Mouse (Mus musculus) inflammation-experienced regulatory T-cells, adult 6 months (primary cell): ENCODE data around the gene Gadd45gip1. TPM values are rescaled to one million over a fixed set of nuclear protein-coding genes. Genes with fewer than 3 reads are reported as not detected.
"Not testable (repeated sequence)": the region's sequence is repeated elsewhere in the genome, so short reads cannot be mapped to it uniquely, and the experiment has no call there.

Experiments
- ATAC-seq: one replicate; pipeline ENCODE4 v1.8.0; 2017
- polyA plus RNA-seq, 3 experiments: library from polyadenylated mRNA; unstranded; fragments of 100-300 nt; shearing (Covaris generic); gene quantifications; one replicate each; pipeline ENCODE4 v1.2.1; 2017

Gadd45gip1 gene
- polyA plus RNA-seq, 3 experiments from 2014 or later: 14.6 to 16.7 (median 16.1) TPM

DNA sequence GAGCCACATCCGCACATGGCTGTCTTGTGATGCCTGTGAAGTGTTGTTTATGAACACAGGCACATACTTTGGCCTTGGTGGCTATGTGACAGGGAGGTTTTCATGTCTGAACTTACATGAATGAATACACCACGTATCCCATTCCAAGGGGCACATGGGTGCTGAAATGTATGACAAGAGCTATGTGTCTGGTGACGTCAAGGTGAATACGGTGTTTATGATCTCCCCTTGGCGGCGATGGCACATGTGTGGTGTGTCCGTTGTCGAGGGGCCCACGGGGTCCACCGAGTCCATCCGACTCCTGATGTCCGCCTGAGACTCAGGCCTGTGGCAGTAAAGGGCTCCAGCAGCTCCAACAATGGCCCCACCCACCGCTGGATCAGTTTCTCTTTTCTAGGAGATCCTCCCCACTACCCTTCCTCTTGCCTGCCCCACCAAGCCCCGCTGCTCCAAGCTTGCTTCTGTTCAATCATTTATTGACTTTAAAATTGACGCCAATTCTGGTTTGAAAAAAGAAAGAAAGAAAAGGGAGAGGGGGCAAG is 34.0 kb upstream of the Gadd45gip1 start:
- ATAC-seq: no peak

DNA sequence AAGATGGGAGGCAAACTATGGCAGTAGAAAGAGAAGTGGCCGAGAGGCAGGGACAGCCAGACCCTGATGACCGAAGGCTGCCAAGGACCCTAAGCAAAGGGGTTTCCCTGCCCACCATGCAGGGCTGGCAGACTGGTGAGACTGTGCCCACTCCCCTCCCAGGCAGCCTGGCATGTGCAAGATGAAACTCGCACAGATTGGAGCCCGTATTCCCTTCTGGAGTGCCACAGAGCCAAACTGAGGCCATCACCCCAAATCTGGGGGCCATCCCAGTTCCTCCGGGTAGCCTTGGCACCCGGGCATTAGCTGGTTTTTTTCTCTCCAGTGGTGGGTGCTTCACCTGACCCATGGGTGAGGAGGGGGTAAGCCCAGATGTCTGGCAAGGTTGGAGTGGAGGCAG is 33.4 kb upstream of the Gadd45gip1 start:
- ATAC-seq: no peak

DNA sequence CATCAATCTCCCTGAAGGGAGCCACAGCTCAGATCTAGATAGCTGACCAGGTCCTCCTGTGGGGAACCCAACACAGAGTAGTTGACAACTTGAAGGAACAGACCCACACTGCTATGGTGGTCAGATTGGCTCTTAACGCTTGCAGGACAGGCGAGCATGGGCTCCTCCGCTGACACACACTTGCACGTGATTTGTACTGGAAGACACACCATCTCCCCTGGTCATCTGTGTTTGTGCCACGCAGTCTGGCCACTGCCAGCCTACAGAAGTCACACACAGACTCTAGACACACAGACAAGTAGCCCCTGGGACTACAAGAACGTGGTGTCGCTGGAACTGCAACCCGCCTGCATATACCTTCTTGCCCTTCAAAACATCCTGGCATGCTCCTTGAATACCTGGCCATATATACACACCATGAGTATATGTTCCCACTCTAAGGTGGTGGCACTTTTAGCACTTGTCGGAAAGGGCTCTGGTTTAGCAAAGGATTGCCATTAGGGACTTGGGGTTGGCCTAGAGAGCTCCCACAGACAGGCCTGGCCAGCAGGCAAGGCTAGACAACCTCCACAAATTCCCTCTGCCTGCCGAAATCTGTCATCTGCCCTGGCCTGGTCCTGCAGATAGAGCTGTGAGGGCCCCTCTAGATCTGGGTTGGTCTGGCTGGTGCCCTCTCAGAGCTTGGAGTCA is 32.7 kb upstream of the Gadd45gip1 start:
- ATAC-seq: no peak

DNA sequence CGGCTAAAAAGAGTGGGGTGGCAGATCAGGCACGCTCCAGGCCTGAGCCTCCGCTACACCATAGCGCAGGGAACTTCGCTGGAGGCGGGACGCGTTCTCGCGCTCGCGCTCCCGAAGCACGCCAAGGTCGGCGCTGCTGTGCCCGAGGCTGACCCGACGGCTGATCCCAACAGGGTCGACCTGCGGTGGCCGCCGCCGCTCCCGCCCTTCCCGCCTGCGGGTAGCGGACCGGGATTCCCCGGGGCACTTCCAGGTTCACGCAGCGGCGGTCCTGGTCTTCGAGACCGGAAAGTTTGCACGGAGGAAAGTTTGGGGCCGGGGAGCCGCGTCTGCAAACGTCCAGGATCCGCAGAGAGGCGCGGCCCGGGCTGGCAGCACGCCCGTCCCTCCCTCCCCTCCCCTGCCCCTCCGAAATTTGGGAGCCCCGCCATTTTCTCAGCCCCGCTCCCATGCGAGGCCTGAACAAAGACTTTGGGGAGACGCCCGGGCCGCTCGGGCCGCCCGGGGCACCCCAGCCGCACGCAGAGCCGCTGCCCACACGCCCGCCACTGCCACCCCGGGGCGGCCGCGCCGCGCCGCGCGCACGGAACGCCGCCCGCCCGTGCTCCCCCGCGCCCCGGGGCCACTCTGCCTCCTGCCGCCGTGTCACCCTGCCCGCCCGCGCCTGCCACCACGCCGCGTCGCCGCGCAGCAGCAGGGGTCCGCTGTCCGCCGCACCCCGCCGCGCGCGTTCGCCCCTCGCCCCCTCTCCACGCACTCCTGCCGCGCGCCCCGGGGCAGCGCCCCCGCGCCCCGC is 32.0 kb upstream of the Gadd45gip1 start:
- no peak for ATAC-seq

DNA sequence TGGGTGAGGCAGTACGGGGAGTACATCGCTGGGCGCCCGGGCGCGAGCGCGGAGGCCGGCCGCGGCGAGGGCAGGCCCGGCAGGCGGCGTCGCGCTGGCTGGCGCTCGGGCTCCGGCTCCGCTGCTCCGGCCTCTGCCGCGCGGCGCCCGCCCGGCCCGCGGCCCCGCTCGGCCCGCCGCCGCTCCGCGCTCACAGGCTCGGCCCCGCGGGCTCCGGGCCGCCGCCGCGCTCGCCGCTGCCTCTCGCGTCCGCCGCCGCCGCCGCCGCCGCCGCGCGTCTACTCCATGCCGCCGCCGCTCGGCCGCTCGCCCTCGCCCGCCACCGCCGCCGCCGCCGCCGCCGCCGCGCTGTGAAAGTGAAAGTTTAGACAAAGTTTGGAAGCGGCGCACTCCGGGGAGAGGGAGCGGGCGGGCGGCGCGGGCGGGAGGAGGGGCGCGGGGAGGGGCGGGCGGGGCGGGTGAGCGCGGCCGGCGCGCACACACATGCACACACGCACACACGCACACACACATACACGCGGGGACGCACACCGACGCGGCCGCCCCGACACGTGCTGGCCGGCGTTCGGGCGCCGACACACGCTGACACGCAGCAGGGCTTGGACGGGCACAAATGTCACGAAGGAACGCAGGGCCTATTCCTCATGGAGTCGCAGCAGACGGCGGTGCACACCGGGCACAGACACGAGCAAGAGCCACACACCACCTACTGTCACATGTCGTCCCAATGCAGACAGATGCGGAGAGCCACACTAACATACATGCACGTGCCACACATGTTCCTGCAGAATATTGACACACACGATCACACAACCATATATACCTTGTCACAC is 31.1 kb upstream of the Gadd45gip1 start, which contains the start of gene Nfix:
Gene Nfix, minus strand, starts transcription at position 346 of the 833 bp plus-strand sequence.
- peak; percentile 52 for ATAC-seq

DNA sequence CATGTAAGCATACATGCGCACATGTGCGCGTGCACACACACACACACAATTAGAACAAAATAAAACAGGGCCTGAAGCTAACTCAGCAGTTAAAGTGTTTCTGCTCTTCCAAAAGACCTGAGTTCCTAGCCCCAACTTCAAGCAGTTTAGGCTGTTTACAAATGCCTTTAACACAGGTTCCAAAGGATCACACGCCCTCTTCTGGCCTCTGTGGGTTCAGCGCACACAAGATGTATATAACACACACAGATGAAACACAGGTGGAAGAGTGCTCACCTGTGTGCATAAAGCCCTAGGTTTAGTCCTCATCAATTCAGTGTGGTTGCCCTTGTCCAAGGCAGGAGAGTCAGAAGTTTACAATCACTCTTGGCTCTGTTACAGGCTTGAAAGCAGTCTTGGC is 25.3 kb upstream of the Gadd45gip1 start:
- ATAC-seq: no peak

DNA sequence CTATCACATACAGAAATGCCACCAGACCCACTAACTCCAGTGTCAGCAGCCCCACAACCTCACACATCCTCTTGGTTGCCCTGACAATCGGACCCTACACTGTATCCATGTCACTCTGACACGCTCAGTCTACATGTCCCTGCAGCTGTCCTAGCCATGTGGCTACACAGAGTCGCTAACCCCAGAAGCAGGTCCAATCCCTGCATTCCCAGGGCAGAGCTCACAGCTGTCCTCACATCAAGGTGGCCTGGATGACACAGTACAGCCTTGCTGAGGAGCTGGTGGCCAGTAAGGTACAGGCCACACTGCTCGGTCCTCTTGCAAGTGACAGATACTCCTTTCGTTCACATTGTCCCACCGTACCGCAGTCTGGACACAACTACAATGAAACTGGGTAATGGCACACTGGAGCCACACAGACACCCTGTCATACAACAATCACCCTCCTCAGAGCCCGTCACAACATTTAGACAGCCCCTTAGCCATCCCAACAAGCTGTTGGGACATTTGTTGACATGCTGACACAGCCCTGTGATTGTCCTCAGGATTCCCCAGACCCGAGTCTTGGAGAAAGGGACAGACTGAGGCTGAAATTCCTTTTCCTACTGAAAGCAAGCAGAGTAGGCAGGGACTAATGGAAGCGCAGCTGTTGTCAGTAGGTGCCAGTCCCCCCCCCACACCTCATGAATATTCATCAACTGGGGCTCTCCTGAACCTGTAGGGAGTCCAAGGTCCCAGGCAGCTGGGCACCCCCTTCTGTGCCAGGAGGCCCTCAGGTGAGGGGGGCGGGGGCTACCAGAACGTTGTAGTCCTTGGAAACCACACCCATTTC is 22.0 kb upstream of the Gadd45gip1 start:
- no peak for ATAC-seq

DNA sequence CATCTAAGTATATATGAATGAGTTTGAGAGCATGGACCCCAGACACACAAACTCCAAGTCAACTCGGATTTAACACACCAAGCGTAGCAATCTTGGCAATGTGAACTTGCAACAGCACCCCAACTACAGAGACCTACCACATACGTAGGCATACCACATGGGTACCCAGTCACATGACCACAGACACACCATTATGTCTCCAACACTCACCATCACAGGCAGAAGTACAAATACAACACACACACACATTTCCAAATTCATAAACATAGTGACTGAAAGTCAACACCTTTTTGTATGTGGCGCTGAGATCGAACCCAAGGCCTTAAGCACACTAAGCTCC is 21.4 kb upstream of the Gadd45gip1 start:
- no peak for ATAC-seq

DNA sequence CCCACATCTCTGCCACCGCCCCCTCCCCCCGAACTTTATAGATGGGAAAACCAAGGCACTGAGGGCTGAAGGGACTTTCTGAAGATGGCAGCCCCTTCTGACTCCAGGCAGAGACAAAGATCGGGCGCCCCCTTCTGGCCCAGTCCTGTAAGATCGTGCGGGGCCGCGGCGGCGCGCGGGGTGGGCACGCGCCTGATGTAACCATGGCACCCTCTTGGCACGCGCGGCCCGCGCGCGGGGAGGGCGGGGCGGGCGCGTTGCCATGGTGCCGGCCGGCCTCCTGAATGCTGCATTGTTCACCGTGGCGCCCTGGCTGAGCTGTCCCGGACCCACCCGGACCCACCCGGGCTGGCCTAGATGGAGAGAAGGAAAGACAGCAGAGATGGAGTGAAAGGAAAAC is 20.4 kb upstream of the Gadd45gip1 start:
- peak; percentile 54 for ATAC-seq

DNA sequence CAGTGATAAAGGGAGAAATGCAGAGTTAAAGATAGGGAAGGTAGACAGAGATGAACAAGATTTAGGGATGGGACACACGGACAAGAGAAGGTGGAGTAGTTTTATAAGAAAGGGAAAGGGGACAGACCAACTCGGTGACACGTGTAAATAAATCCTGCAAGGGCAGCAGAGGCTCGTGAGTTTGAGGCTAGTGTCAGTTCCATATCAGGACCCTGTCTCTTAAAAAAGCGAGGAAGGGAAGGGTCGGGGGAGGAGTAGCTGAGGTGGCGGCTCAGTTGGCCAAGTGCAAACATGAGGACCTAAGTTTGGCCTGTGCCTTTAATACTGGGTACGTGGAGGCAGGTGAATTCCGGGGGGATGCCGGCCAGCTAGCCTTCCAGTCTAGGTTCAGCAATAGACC is 20.0 kb upstream of the Gadd45gip1 start:
- no peak for ATAC-seq

DNA sequence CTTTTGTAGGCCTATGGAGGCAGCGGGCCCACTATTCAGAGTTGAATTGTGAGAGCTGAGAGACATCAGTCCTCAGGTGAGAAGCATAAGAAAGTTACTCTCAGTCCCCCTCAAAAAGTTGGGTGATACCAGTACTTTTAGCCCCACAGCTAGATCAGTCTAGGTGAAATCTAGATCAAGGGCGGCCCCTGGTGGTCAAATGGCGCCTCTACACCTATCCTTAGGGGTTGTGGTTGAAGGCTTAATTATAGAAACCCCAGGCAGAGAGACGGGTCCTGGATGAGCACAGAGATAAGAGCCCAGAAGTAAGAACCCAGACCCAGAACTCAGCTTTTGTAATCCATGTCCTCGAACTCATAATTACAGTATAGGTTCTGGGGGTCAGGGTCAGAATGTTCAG is 18.3 kb upstream of the Gadd45gip1 start:
- peak; percentile 84 for ATAC-seq

DNA sequence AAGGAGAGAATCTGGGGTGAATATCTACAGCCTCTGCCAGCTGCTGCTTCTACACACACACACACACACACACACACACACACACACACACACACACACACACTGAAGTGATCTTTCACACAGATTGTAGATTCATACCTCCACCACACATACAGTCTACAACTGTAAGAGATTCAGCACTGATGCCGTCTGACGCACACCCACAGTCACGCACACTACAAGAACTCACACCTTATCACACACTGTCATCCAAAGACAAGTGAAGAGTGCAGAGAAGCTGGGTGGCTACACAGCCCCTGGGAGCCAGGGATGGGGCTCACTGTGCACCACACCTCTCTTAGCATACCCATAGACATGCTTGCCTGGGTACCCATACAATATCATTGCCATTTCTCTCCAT is 17.5 kb upstream of the Gadd45gip1 start:
- no peak for ATAC-seq

DNA sequence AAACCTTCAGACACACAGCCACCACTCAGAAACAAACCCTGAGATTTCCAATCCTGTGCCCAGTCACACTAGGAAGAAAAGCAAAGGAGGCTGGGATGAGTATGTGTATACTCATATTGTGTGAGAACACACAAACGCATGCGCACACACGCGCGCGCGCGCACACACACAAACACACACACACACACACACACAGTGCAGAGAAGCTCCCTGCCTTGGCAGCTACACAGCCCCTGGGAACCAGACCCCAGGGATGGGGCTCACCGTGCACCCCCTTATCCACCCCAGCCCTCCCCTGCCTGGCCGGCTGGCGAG is 17.1 kb upstream of the Gadd45gip1 start:
- no peak for ATAC-seq

DNA sequence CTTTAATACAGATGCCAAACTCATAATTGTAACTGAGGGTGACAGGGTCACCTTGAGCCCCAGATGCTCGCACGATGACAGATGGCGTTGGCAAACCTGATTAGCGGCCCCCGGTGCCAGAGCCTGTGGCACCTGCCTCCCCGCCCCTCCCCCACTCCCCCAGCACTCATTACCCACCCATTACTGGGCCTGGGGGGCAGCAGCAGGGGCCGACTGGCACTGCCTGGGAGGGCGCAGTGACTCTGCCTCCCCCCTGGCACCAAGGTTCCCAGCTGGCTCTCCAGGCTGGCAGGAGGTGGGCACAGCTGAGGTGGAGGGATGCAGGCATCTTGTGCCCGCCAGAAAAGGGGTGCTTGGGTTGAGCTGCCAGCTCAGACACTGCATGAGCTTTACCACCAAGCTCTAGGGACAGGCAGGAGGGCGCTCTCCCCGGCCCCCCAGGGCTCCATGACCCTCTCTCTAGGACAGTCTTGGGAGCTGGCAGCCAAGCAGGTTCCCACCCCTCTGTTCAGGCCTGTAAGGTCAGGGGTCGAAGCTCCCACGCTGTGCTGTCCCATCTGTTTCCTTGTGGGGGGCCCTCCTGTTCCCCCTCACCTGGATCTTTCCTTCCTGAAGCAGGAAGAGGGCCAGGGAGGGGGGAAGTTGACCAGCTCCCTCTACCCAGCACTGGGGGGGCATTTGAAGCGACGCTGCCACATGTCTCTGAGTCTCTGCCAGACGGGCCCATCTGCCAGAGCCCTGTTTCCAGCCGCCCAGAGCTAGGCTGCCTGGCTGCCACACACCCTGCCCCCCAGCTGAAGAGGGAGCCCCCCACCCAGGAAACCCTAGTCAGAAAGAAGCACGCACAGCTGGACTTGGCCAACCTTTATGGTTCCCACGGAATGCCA is 16.5 kb upstream of the Gadd45gip1 start:
- no peak for ATAC-seq

DNA sequence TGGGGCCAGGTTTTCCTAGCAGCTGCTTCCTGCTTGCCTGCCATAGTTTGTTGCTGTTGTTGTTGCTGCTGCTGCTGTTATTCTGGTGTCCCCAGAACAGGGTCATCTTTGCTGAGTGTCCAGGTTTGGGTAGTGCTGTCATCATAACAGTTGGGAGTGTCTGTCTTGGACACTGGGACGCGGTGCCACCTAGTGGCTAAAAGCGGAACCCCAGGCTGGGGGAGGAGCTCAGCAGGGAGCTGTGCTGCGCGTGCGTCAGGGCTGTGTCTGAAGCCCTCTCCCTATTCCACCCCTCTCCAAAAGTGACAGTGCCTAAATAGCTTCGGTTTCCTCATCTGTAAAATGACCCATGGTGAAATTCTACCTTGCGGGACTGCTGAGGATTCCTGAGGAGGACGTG is 15.8 kb upstream of the Gadd45gip1 start:
- ATAC-seq: peak; percentile 75

DNA sequence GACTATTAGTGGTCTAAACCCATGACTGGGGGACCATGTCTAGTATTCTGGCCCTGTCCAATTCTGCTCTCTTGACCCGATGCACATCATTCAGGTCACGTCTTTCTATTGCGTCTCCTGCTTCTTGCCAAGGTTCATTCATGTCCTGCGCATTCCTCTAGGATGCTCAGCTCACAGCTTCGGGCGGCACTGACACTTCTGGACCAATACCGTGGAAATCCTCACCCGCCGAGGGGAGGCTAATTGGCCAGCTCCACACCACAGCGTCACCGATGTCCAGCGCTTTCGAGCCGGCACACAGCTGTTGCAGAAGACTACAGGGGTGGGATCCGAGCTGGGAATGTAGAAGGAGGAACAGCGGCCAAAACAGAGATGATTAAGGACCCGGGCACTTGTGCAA is 15.2 kb upstream of the Gadd45gip1 start:
- no peak for ATAC-seq

DNA sequence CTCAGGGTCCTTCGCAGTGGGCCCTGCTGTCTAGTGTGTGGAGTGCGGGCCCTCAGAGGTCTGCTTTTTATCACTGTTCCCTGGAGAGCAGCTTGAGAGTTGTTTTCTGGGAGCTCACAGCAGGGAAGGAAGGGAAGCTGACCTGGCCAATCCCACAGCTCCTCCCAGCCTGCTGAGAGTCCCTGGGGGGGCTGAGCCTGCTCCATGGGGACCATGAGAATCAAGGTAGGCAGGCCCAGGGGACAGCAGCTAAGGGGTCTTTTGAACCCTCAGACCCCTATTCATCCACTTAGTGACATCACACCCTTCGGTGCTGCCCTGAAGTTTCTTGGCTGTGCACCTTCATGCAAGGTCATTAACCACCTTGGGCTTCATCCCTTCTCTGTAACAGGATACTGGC is 8.6 kb upstream of the Gadd45gip1 start, which contains the start of gene Dand5:
Gene Dand5, minus strand, starts transcription at position 101 of the 400 bp plus-strand sequence.
- ATAC-seq: no peak

DNA sequence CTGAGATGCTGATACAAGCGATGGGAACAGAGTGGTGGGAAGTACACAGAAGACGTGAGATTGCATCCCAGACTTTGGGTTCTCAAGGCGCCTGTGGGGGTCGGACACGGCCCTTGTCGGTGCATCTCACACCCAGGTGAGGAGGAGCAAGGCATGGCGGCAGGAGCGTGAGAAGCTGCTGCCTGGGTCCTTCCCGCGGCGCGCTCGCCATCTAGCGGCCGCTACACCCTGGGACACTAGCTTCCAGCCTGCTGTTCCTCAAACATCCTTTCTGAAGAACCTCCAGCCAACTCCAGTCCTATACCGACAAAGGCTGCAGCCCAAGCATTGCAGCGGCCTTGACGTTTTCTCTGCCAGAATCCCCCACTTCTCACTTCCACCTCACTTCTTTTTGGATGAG is 7.7 kb upstream of the Gadd45gip1 start:
- peak; percentile 79 for ATAC-seq

DNA sequence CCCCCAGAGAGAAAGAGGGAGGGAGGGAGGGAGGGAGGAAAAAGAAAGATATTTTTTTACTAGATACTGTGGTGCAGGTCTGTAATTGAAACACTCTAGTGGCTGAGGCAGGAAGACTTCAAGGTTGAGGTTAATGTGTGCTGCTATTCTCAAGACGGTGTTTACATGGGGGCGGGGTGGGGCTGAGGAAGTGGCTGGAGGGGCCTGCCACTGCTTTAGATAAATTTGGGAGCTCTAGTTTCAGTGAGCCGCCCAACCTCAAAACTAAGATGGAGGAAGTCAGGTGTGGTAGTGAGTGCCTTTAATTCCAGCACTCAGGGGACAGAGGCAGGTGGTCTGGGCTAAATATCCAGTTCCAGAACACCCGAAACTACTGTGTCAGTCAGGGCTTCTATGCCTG is 5.7 kb upstream of the Gadd45gip1 start:
- ATAC-seq: peak; percentile 84

DNA sequence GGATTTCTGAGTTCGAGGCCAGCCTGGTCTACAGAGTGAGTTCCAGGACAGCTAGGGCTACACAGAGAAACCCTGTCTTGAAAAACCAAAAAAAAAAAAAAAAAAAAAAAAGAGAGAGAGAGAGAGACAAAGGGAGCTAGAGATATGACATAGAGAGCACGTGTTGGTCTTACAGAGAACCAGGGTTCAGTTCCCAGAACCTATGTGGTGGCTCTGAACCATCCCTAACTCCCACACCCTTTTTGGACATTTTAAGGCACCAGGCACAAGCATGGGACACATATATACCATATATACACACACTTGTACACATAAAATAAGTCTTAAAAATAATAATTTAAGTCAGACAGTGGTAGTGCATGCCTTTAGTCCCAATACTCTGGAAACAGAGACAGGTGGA is 4.8 kb upstream of the Gadd45gip1 start:
- not testable (repeated sequence) for ATAC-seq

DNA sequence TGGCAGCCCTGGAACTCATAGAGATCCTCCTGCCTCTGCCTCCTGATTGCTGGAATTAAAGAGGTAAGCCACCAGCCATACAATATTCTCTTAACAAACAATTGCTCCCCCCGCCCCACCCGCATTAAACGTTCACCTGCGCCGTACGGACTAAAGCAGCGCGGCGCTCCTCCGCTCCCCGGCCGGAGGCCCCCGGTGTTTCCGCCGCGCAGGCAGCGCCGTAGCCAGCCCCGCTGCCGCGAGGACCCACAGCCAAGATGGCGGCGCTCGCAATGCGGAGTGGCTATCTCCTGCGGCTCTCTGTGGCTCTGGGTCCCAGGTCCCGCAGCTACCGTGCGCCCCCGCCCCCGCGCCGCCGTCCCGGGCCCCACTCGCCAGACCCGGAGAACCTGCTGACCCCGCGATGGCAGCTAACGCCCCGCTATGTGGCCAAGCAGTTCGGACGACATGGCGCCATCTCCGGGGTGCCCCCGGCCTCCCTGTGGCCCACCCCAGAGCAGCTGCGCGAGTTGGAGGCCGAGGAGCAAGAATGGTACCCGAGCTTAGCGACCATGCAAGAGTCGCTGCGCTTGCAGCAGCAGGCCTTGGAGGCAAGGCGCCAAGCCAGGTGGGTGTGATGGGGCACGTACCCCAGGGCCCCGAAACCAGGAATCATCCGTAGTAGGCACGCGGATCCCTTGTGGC is 854 bp downstream of the Gadd45gip1 start:
- peak; percentile 74 for ATAC-seq
